Mouse (Mus musculus) CH12.LX (cell line): ENCODE results near the gene Hoxa13. TPM values are rescaled to one million over a fixed set of nuclear protein-coding genes. Genes with fewer than 3 reads are reported as not detected.

Source experiments
- DNase-seq: peaks from one replicate; pipeline ENCODE4 v3.0.0-alpha.2; 2013; ENCODE audit errors: extremely low read depth
- H3K27ac ChIP-seq: 2 replicates; pipeline ENCODE4 v1.5.1; 2012; ENCODE audit warnings: low read depth, mild to moderate bottlenecking, control low read depth, moderate library complexity; ENCODE audit not compliant: insufficient read depth
- H3K27me3 ChIP-seq: replicated peaks from 2 replicates; pipeline ENCODE3; 2012; ENCODE audit warnings: inconsistent platforms
- H3K36me3 ChIP-seq, 2 experiments: replicated peaks in 1 of 2; 2 replicates each; pipeline versions ENCODE3 to v1.6.1; 2012; ENCODE audit warnings: inconsistent platforms in 1 of 2, low read length in 1 of 2, mild to moderate bottlenecking in 1 of 2, mixed read lengths in 1 of 2, moderate library complexity in 1 of 2; ENCODE audit not compliant: control insufficient read depth in 1 of 2, insufficient read depth in 1 of 2
- H3K4me1 ChIP-seq, 2 experiments: 2 replicates each; pipeline ENCODE4 v1.6.1; 2012; ENCODE audit warnings: inconsistent platforms in 1 of 2, moderate library complexity in 1 of 2; ENCODE audit not compliant: insufficient read depth in 2 of 2, control insufficient read depth in 1 of 2
- H3K4me2 ChIP-seq: 2 replicates; pipeline ENCODE4 v1.6.1; 2012; ENCODE audit warnings: low read depth, mild to moderate bottlenecking, control low read depth; ENCODE audit not compliant: poor library complexity, insufficient read depth, severe bottlenecking
- H3K4me3 ChIP-seq, 3 experiments: fragments of 150-350 bp in 1 of 3; sonication (generic) in 1 of 3; replicated peaks in 1 of 3; 2 replicates each; pipeline versions ENCODE3 to v1.5.1; 2011 to 2012; ENCODE audit warnings: low read depth in 2 of 3, low read length in 2 of 3, mild to moderate bottlenecking in 2 of 3, moderate library complexity in 2 of 3, control low read depth in 1 of 3, improper control_type of control experiment in 1 of 3, inconsistent platforms in 1 of 3, mixed read lengths in 1 of 3; ENCODE audit not compliant: poor library complexity in 1 of 3
- H3K79me2 ChIP-seq: replicated peaks from 2 replicates; pipeline ENCODE4 v1.6.1; 2012; ENCODE audit warnings: mild to moderate bottlenecking, moderate library complexity; ENCODE audit not compliant: control insufficient read depth, poor library complexity, insufficient read depth, severe bottlenecking; ENCODE audit errors: extremely low read depth
- H3K9ac ChIP-seq: 2 replicates; pipeline ENCODE4 v1.6.1; 2012; ENCODE audit warnings: low read depth, mild to moderate bottlenecking, control low read depth, moderate library complexity; ENCODE audit not compliant: insufficient read depth
- H3K9me3 ChIP-seq: replicated peaks from 2 replicates; pipeline ENCODE3; 2012; ENCODE audit warnings: low read length, inconsistent platforms, mixed read lengths
- BHLHE40 ChIP-seq: IDR thresholded peaks from 2 replicates; pipeline ENCODE4 v1.6.1; 2011; ENCODE audit warnings: mild to moderate bottlenecking, low read depth, low read length, improper control_type of control experiment
- CHD1 ChIP-seq: IDR thresholded peaks from 2 replicates; pipeline ENCODE4 v1.6.1; 2012; ENCODE audit warnings: low read depth, low read length, improper control_type of control experiment, inconsistent platforms
- CTCF ChIP-seq, 2 experiments: IDR thresholded peaks in 1 of 2; conservative IDR thresholded peaks in 1 of 2; 2 replicates each; pipeline ENCODE4 v1.5.1; 2011 to 2012; ENCODE audit warnings: low read depth in 2 of 2, low read length in 2 of 2, improper control_type of control experiment in 1 of 2, inconsistent platforms in 1 of 2, mild to moderate bottlenecking in 1 of 2, moderate library complexity in 1 of 2
- E2F4 ChIP-seq: IDR thresholded peaks from 2 replicates; pipeline ENCODE4 v1.6.1; 2011; ENCODE audit warnings: low read depth, low read length, improper control_type of control experiment; ENCODE audit not compliant: insufficient replicate concordance
- GABPA ChIP-seq: IDR thresholded peaks from 2 replicates; pipeline ENCODE4 v1.6.1; 2012; ENCODE audit warnings: low read depth, low read length, improper control_type of control experiment, inconsistent platforms; ENCODE audit not compliant: insufficient replicate concordance
- HCFC1 ChIP-seq: IDR thresholded peaks from 2 replicates; pipeline ENCODE4 v1.6.1; 2012; ENCODE audit warnings: low read depth, mild to moderate bottlenecking, inconsistent platforms, low read length, improper control_type of control experiment
- IRF4 ChIP-seq: IDR thresholded peaks from 2 replicates; pipeline ENCODE4 v1.6.1; 2014; ENCODE audit warnings: low read depth, mild to moderate bottlenecking, inconsistent platforms, low read length, improper control_type of control experiment
- JUND ChIP-seq: conservative IDR thresholded peaks from 2 replicates; pipeline ENCODE4 v1.6.1; 2011; ENCODE audit warnings: low read depth, low read length, improper control_type of control experiment
- KAT2A ChIP-seq: IDR thresholded peaks from 2 replicates; pipeline ENCODE4 v1.6.1; 2012; ENCODE audit warnings: low read length, improper control_type of control experiment, inconsistent platforms; ENCODE audit not compliant: insufficient replicate concordance
- MAX ChIP-seq: IDR thresholded peaks from 2 replicates; pipeline ENCODE4 v1.6.1; 2011; ENCODE audit warnings: low read length, improper control_type of control experiment
- MAZ ChIP-seq: IDR thresholded peaks from 2 replicates; pipeline ENCODE4 v1.6.1; 2012; ENCODE audit warnings: low read depth, mild to moderate bottlenecking, inconsistent platforms, low read length, improper control_type of control experiment, moderate library complexity
- MXI1 ChIP-seq: IDR thresholded peaks from 2 replicates; pipeline ENCODE4 v1.6.1; 2011; ENCODE audit warnings: mild to moderate bottlenecking, low read depth, low read length, improper control_type of control experiment
- POLR2A ChIP-seq: IDR thresholded peaks from 2 replicates; pipeline ENCODE4 v1.6.1; 2011; ENCODE audit warnings: low read depth, mild to moderate bottlenecking, improper control_type of control experiment, low read length
- TBP ChIP-seq: conservative IDR thresholded peaks from 2 replicates; pipeline ENCODE4 v1.6.1; 2011; ENCODE audit warnings: low read depth, low read length, improper control_type of control experiment
- UBTF ChIP-seq: IDR thresholded peaks from 2 replicates; pipeline ENCODE4 v1.6.1; 2012; ENCODE audit warnings: low read depth, mild to moderate bottlenecking, inconsistent platforms, low read length, improper control_type of control experiment, moderate library complexity
- ZMIZ1 ChIP-seq: IDR thresholded peaks from 2 replicates; pipeline ENCODE4 v1.6.1; 2012; ENCODE audit warnings: low read depth, mild to moderate bottlenecking, inconsistent platforms, low read length, improper control_type of control experiment
- dilution Hi-C: fragments of 300-500 bp; cut with MboI; formaldehyde crosslinking; loops from 2 replicates; pipeline ENCODE4 v1.14.3; 2020; ENCODE audit warnings: low sequenced_read_pairs; ENCODE audit not compliant: extremely low pct_unique_long_range_greater_than_20kb, extremely low pct_ligation_motif_present
- in situ Hi-C: fragments of 300-500 bp; cut with MboI; formaldehyde crosslinking; loops from 3 replicates; pipeline ENCODE4 v1.14.3; 2019; ENCODE audit warnings: low sequenced_read_pairs, low pct_ligation_motif_present, low pct_unique_long_range_greater_than_20kb, mixed read lengths
- polyA plus RNA-seq: library from polyadenylated mRNA; unstranded; fragments of >175 nt; gene quantifications from 2 replicates; pipeline ENCODE4 v1.2.1, GENCODE M21; 2012; ENCODE audit warnings: low read depth; ENCODE audit not compliant: insufficient read length
- total RNA-seq, 2 experiments: library from RNA; depleted of rRNA; stranded (reverse); fragments of 300-350 nt in 1 of 2; fragments of >200 nt in 1 of 2; gene quantifications; 2 replicates each; pipeline ENCODE4 v1.2.3; 2012 to 2014

Hoxa13 gene
- total and polyA plus RNA-seq, 3 experiments = 0.17 TPM; not detected in 2

- no peak for DNase-seq
- dilution Hi-C loops = no loop called here
- H3K4me2 ChIP-seq = no peak overlapping the region
Observed at GRCm38 (mm10) chr6:52252016-52252774, 8.5 kb downstream of the Hoxa13 start.

GRCm38 (mm10) chr6:52251177-52251879, 9.4 kb downstream of the Hoxa13 start:
- dilution Hi-C loops = no loop called here
- H3K9me3 ChIP-seq = peaks cover 21% of the 10 kb centered on the region
- TF ChIP-seq POLR2A (no peak), CTCF (conservative IDR thresholded peaks at IDR 0.05 in 1 of 2, IDR thresholded peaks at IDR 0.05 in 1 of 2; ENCODE audit: low read depth in 2 of 2, low read length in 2 of 2) (no peak)
- no peak overlapping the region for H3K9ac ChIP-seq
- H3K27me3 ChIP-seq = no peaks in the 10 kb centered on the region
- in situ Hi-C loops = loop anchor here (25.0 kb wide), 1 partner anchor 661 kb away; no protein-coding TSS in a partner anchor
- H3K27ac ChIP-seq = no peak overlapping the region
- no peaks in the 10 kb centered on the region for H3K36me3 ChIP-seq
- H3K4me1 ChIP-seq = no peaks in the 10 kb centered on the region
- no peak overlapping the region for H3K4me2 ChIP-seq
- H3K4me3 ChIP-seq = no peak overlapping the region
- DNase-seq = no peak
- H3K79me2 ChIP-seq = no peaks in the 10 kb centered on the region

More at GRCm38 (mm10) chr6:52252016-52252774, 8.5 kb downstream of the Hoxa13 start:
- H3K27ac ChIP-seq = no peak overlapping the region
- H3K4me1 ChIP-seq = no peaks in the 10 kb centered on the region
- no peaks in the 10 kb centered on the region for H3K36me3 ChIP-seq
- TF ChIP-seq UBTF (no peak), CHD1 (no peak), KAT2A (no peak), ZMIZ1 (no peak), POLR2A (no peak), MAX (no peak), HCFC1 (no peak)
- TF ChIP-seq, all 38 proteins: peak for 0
- Histone ChIP-seq H3K27me3 (no peaks in the 10 kb centered on the region), H3K4me3 (no peak overlapping the region), H3K79me2 (no peaks in the 10 kb centered on the region), H3K9me3 (peaks cover 21% of the 10 kb centered on the region), H3K9ac (no peak overlapping the region)
- in situ Hi-C loops = loop anchor here (25.0 kb wide), 1 partner anchor 660 kb away; no protein-coding TSS in a partner anchor

- no peaks in the 10 kb centered on the region for H3K27me3 ChIP-seq
- no peak for TF ChIP-seq BHLHE40
- TF ChIP-seq GABPA = no peak
- no peak for TF ChIP-seq ZMIZ1
- TF ChIP-seq JUND = no peak
- TF ChIP-seq TBP = no peak
- no peak for TF ChIP-seq MXI1
- no peak for TF ChIP-seq E2F4
- no peak for TF ChIP-seq CTCF (conservative IDR thresholded peaks at IDR 0.05 in 1 of 2, IDR thresholded peaks at IDR 0.05 in 1 of 2; ENCODE audit: low read depth in 2 of 2, low read length in 2 of 2)
- TF ChIP-seq IRF4 = no peak
- TF ChIP-seq MAZ = no peak
- no peak overlapping the region for H3K4me3 ChIP-seq
- no peak for DNase-seq
- peaks cover 26% of the 10 kb centered on the region for H3K9me3 ChIP-seq
- H3K27ac ChIP-seq = no peak overlapping the region
- H3K36me3 ChIP-seq = no peaks in the 10 kb centered on the region
- H3K4me2 ChIP-seq = no peak overlapping the region
- dilution Hi-C loops = no loop called here
- no peak overlapping the region for H3K9ac ChIP-seq
- in situ Hi-C loops = loop anchor here (25.0 kb wide), 1 partner anchor 662 kb away; no protein-coding TSS in a partner anchor
- H3K4me1 ChIP-seq = no peaks in the 10 kb centered on the region
- no peaks in the 10 kb centered on the region for H3K79me2 ChIP-seq
Observed at GRCm38 (mm10) chr6:52249826-52250225, 10.9 kb downstream of the Hoxa13 start.
